Mouse (Mus musculus) stomach, postnatal 0 days (tissue): ENCODE measurements around the gene Trim28. TPM values are rescaled to one million over a fixed set of nuclear protein-coding genes. Genes with fewer than 3 reads are reported as not detected.

Source experiments
- ATAC-seq: fragments of 200-750 bp; cut with Nextera tagmentation; 2 replicates; pipeline ENCODE4 v1.8.0; 2017; ENCODE audit not compliant: low FRiP score, low TSS enrichment
- DNase-seq: peaks from one replicate; pipeline ENCODE4 v3.0.0-alpha.2; 2016; ENCODE audit warnings: low spot score
- H3K27ac ChIP-seq: fragments of 300-500 bp; sonication (generic); replicated peaks from 2 replicates; pipeline ENCODE4 v1.5.1; 2014; ENCODE audit warnings: mild to moderate bottlenecking, control low read depth
- H3K27me3 ChIP-seq: fragments of 300-500 bp; sonication (generic); 2 replicates; pipeline ENCODE4 v1.6.1; 2014; ENCODE audit warnings: low read length; ENCODE audit not compliant: control insufficient read depth, insufficient read depth
- H3K36me3 ChIP-seq: fragments of 300-500 bp; sonication (generic); 2 replicates; pipeline ENCODE4 v1.6.1; 2014; ENCODE audit warnings: low read length, mixed read lengths; ENCODE audit not compliant: control insufficient read depth, insufficient read depth
- H3K4me1 ChIP-seq: fragments of 300-500 bp; sonication (generic); replicated peaks from 2 replicates; pipeline ENCODE4 v1.6.1; 2014; ENCODE audit warnings: antibody characterized with exemption; ENCODE audit not compliant: control insufficient read depth, insufficient read depth
- H3K4me2 ChIP-seq: fragments of 300-500 bp; sonication (generic); replicated peaks from 2 replicates; pipeline ENCODE4 v1.6.1; 2014; ENCODE audit warnings: low read depth, mild to moderate bottlenecking, control low read depth, moderate library complexity
- H3K4me3 ChIP-seq: fragments of 300-500 bp; sonication (generic); 2 replicates; pipeline ENCODE4 v1.5.1; 2014; ENCODE audit warnings: low read depth, low read length, control low read depth
- H3K9ac ChIP-seq: fragments of 300-500 bp; sonication (generic); 2 replicates; pipeline ENCODE4 v1.6.1; 2014; ENCODE audit warnings: mild to moderate bottlenecking, low read length, control low read depth, mixed read lengths
- H3K9me3 ChIP-seq: fragments of 300-500 bp; sonication (generic); 2 replicates; pipeline ENCODE4 v1.6.1; 2016; ENCODE audit warnings: low read length; ENCODE audit not compliant: control insufficient read depth
- CTCF ChIP-seq: IDR thresholded peaks from 2 replicates; pipeline ENCODE4 v1.5.1; 2016; ENCODE audit warnings: antibody characterized with exemption, low read depth, mild to moderate bottlenecking, moderate library complexity
- EP300 ChIP-seq: optimal IDR thresholded peaks from 2 replicates; pipeline ENCODE3; 2016; ENCODE audit warnings: antibody characterized with exemption
- WGBS: fragments of 180-500 bp; shearing (Covaris S2); extraction: QIAGEN DNeasy Blood & Tissue Kit; methylation state at CpG from one replicate; pipeline ENCODE4 v1.1.7; 2014; 5-methylcytosine and 5-hydroxymethylcytosine counted together
- polyA plus RNA-seq: library from polyadenylated mRNA; unstranded; fragments of >200 nt; fragmentation: Nextera tagmentation; extraction: Ambion mirVana; gene quantifications from 2 replicates; pipeline ENCODE4 v1.2.1, GENCODE M21; 2015

The Trim28 gene
- polyA plus RNA-seq, 1 experiment from 2014 or later, result 93.7 TPM

- Histone ChIP-seq H3K27ac (no peak overlapping the region), H3K4me3 (no peak overlapping the region), H3K36me3 (no peaks in the 10 kb centered on the region), H3K9me3 (no peaks in the 10 kb centered on the region), H3K9ac (no peak overlapping the region), H3K27me3 (no peaks in the 10 kb centered on the region), H3K4me2 (no peak overlapping the region), H3K4me1 (no peaks in the 10 kb centered on the region)
- no peak for TF ChIP-seq EP300
- peak; percentile 65 for TF ChIP-seq CTCF
- DNase-seq (no peak), ATAC-seq (no peak)
- WGBS, result 4% methylated on average over 3 of the region's 3 CpGs
Measured at GRCm38 (mm10) chr7:12992222-12992621, 6.7 kb upstream of the Trim28 start.

GRCm38 (mm10) chr7:12993148-12993547, 5.8 kb upstream of the Trim28 start:
- WGBS, result 86% methylated on average over 10 of the region's 10 CpGs
- no peak for ATAC-seq

DNA sequence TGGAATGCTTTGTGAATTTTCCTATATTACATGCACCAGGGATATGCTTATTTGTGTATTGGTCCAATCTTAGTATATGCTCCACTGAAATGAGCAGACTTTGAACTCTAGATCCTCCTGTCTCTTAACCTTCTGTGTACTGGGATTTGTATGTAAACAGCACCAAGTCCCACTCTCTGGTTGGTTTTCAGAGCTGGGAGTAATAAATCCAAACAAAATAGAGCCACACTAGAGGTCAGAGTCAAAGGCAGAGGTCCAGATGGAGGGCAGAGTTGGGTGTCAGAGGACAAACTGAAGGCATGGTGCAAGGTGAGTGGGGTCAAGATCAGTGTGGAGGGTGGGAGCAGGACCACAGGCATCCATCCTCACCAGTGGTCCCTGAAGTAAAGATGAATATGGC, 3.1 kb upstream of the Trim28 start:
- ATAC-seq (no peak), DNase-seq (no peak)
- Histone ChIP-seq H3K4me1 (no peaks in the 10 kb centered on the region), H3K4me2 (no peak overlapping the region), H3K27me3 (no peaks in the 10 kb centered on the region), H3K4me3 (no peak overlapping the region), H3K36me3 (no peaks in the 10 kb centered on the region), H3K9me3 (no peaks in the 10 kb centered on the region), H3K9ac (no peak overlapping the region), H3K27ac (no peak overlapping the region)
- TF ChIP-seq CTCF (no peak), EP300 (no peak)

More at GRCm38 (mm10) chr7:12993148-12993547, 5.8 kb upstream of the Trim28 start:
- no peaks in the 10 kb centered on the region for H3K4me1 ChIP-seq
- no peak overlapping the region for H3K9ac ChIP-seq
- DNase-seq, result no peak
- no peaks in the 10 kb centered on the region for H3K27me3 ChIP-seq
- H3K27ac ChIP-seq, result no peak overlapping the region
- TF ChIP-seq CTCF (no peak), EP300 (no peak)
- H3K36me3 ChIP-seq, result no peaks in the 10 kb centered on the region
- H3K4me2 ChIP-seq, result no peak overlapping the region
- H3K9me3 ChIP-seq, result no peaks in the 10 kb centered on the region
- H3K4me3 ChIP-seq, result no peak overlapping the region

- Histone ChIP-seq H3K4me2 (no peak overlapping the region), H3K9ac (no peak overlapping the region), H3K4me1 (no peaks in the 10 kb centered on the region), H3K27me3 (no peaks in the 10 kb centered on the region), H3K4me3 (no peak overlapping the region), H3K27ac (no peak overlapping the region), H3K9me3 (no peaks in the 10 kb centered on the region), H3K36me3 (no peaks in the 10 kb centered on the region)
- WGBS, result 69% methylated on average over 5 of the region's 5 CpGs
- ATAC-seq (no peak), DNase-seq (no peak)
- TF ChIP-seq CTCF (no peak), EP300 (no peak)
Measured at GRCm38 (mm10) chr7:12997230-12997629, 1.7 kb upstream of the Trim28 start.

DNA sequence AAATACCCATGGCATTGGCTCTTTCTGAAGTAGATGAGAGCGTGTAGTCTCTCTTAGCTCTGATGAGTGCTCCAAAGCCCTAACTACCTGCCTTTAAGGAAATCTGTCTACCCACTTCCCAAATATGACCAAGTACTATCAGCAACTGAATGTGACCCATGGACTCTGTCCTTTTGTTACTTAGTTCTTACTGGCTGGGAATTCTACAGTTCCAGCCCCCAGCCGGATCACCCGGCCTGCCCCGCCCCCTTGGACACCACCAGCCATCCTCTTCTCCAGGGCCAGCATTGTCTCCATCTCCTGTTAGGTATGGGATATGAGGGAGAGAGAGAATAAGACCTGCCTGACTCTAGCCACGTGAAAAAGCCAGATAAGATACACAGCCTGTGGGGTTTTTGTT, 861 bp upstream of the Trim28 start, which contains the start of gene Slc27a5:
Gene Slc27a5 (minus strand): TSS at position 140 of the 400 bp plus-strand sequence.
- Histone ChIP-seq H3K4me1 (no peaks in the 10 kb centered on the region), H3K4me2 (no peak within 1 kb of the TSS), H3K9ac (no peak within 1 kb of the TSS), H3K27me3 (no peaks in the 10 kb centered on the region), H3K27ac (no peak within 1 kb of the TSS), H3K4me3 (no peak within 1 kb of the TSS), H3K9me3 (no peaks in the 10 kb centered on the region), H3K36me3 (no peaks in the 10 kb centered on the region)
- no peak for DNase-seq
- ATAC-seq, result no peak
- WGBS, result 76% methylated on average over 5 of the region's 5 CpGs
- TF ChIP-seq CTCF (no peak), EP300 (no peak)

GRCm38 (mm10) chr7:13001584-13001983, 2.7 kb downstream of the Trim28 start:
- ATAC-seq (no peak), DNase-seq (no peak)
- Histone ChIP-seq H3K4me3 (no peak overlapping the region), H3K4me2 (no peak overlapping the region), H3K27ac (no peak overlapping the region), H3K9ac (no peak overlapping the region), H3K9me3 (no peaks in the 10 kb centered on the region), H3K4me1 (no peaks in the 10 kb centered on the region), H3K36me3 (peaks cover 5% of the 10 kb centered on the region; the same call in 1 of the 2 replicates), H3K27me3 (no peaks in the 10 kb centered on the region)
- TF ChIP-seq EP300 (no peak), CTCF (no peak)
- 48% methylated on average over 1 of the region's 1 CpGs for WGBS
